Mouse (Mus musculus) E14TG2a.4 (cell line): Measurements from ENCODE around the gene Slc31a1.

ENCODE experiments used
- H3K27me3 ChIP-seq: 2 replicates; pipeline ENCODE4 v1.6.1; 2014; ENCODE audit warnings: low read length, control low read depth; ENCODE audit not compliant: insufficient read depth
- H3K36me3 ChIP-seq: 2 replicates; pipeline ENCODE4 v1.6.1; 2014; ENCODE audit warnings: low read length, control low read depth; ENCODE audit not compliant: insufficient read depth
- H3K4me1 ChIP-seq: replicated peaks from 2 replicates; pipeline ENCODE4 v1.6.1; 2014; ENCODE audit warnings: low read depth, low read length, control low read depth
- H3K4me3 ChIP-seq: replicated peaks from 2 replicates; pipeline ENCODE4 v1.5.1; 2014; ENCODE audit warnings: mild to moderate bottlenecking, low read length
- H3K9me3 ChIP-seq: 2 replicates; pipeline ENCODE4 v1.6.1; 2014; ENCODE audit warnings: low read length, control low read depth
- CTCF ChIP-seq: conservative IDR thresholded peaks from 2 replicates; pipeline ENCODE4 v1.5.1; 2014; ENCODE audit warnings: low read length
- NANOG ChIP-seq: IDR thresholded peaks from 2 replicates; pipeline ENCODE4 v1.6.1; 2014; ENCODE audit warnings: borderline replicate concordance, low read length, mixed read lengths
- POU5F1 ChIP-seq: IDR thresholded peaks from 2 replicates; pipeline ENCODE4 v1.6.1; 2014; ENCODE audit warnings: low read length, borderline replicate concordance

Gene Slc31a1

GRCm38 (mm10) chr4:62359256-62359775, 1.2 kb upstream of the Slc31a1 start:
- peaks cover 26% of the 10 kb centered on the region for H3K4me1 ChIP-seq
- no peaks in the 10 kb centered on the region for H3K27me3 ChIP-seq
- TF ChIP-seq CTCF = no peak

DNA sequence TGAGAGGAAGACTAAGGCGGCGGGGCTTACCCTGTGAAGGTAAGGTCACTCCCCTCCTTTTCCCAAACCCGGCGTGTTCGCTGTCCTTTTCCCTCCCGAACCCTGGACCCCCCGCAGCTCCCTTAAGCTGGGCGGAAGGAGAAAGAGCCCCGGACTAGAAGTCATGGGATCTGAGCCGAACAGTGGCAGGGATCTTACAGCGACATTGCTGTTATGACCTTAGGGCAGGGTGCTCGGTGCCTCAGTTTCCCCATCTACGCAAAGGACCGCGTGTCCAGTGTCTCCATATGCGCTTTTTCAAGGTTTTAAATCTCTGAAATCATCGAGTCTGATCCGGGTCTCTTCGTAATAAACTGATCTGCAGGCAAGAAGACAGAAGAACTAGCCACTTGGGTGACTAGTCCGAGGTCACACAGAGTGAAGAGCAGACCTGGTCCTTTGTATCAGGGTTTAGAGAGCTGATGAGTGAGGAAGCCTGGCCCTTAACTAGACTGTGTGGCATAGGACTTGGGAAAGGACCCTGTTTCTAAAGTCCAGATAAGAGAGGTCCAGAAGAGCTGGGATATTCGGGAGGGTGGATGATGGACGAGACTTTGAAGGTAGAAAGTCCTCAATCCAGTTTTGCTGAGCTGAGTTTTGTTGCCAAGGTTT, 403 bp downstream of the Slc31a1 start:
- Histone ChIP-seq H3K4me3 (peak overlapping the region; percentile 97), H3K4me1 (peaks cover 42% of the 10 kb centered on the region), H3K27me3 (no peaks in the 10 kb centered on the region), H3K9me3 (no peaks in the 10 kb centered on the region), H3K36me3 (0 out of 2 replicates have a peak, but pooled peaks cover 3% of the 10 kb centered on the region)
- no peak for TF ChIP-seq POU5F1
- TF ChIP-seq CTCF = no peak
- no peak for TF ChIP-seq NANOG

More at GRCm38 (mm10) chr4:62359256-62359775, 1.2 kb upstream of the Slc31a1 start:
- no peaks in the 10 kb centered on the region for H3K9me3 ChIP-seq
- 0 out of 2 replicates have a peak, but pooled peaks cover 2% of the 10 kb centered on the region for H3K36me3 ChIP-seq
- peak overlapping the region; percentile 97 for H3K4me3 ChIP-seq

- Histone ChIP-seq H3K4me3 (peak overlapping the region; percentile 97), H3K4me1 (peaks cover 49% of the 10 kb centered on the region), H3K9me3 (no peaks in the 10 kb centered on the region), H3K36me3 (0 out of 2 replicates have a peak, but pooled peaks cover 3% of the 10 kb centered on the region), H3K27me3 (no peaks in the 10 kb centered on the region)
- no peak for TF ChIP-seq NANOG
- no peak for TF ChIP-seq POU5F1
- TF ChIP-seq CTCF = no peak
Measured at GRCm38 (mm10) chr4:62361571-62361970, 1.0 kb downstream of the Slc31a1 start.

DNA sequence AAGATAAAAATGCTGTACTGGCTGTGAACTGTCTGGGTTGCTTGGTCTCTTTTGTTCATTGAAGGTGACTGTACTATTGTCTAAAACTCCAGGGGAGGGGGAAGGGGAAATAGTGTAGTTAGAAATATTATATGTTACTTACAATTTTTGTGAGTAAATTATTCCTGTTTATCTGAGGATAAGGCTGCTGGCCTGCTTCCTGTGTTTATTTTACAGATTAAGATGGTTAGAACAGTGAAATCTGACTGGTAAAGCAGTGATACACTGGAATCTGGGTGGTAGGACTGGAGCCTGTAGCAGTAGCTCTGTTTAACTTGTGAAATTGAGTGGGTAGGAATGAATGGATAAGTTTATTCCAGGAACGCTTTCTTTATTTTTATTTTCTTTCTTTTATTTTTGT, 1.5 kb downstream of the Slc31a1 start:
- Histone ChIP-seq H3K4me1 (peaks cover 53% of the 10 kb centered on the region), H3K9me3 (no peaks in the 10 kb centered on the region), H3K36me3 (0 out of 2 replicates have a peak, but pooled peaks cover 3% of the 10 kb centered on the region), H3K4me3 (peak overlapping the region; percentile 97), H3K27me3 (no peaks in the 10 kb centered on the region)
- TF ChIP-seq NANOG (no peak), CTCF (no peak), POU5F1 (no peak)

GRCm38 (mm10) chr4:62362437-62362836, 1.9 kb downstream of the Slc31a1 start:
- peaks cover 57% of the 10 kb centered on the region for H3K4me1 ChIP-seq
- H3K36me3 ChIP-seq = 0 out of 2 replicates have a peak, but pooled peaks cover 3% of the 10 kb centered on the region
- no peak for TF ChIP-seq POU5F1
- no peak overlapping the region for H3K4me3 ChIP-seq
- no peaks in the 10 kb centered on the region for H3K9me3 ChIP-seq
- H3K27me3 ChIP-seq = no peaks in the 10 kb centered on the region

- 0 out of 2 replicates have a peak, but pooled peaks cover 8% of the 10 kb centered on the region for H3K36me3 ChIP-seq
- no peaks in the 10 kb centered on the region for H3K9me3 ChIP-seq
- H3K27me3 ChIP-seq = no peaks in the 10 kb centered on the region
- no peak overlapping the region for H3K4me3 ChIP-seq
- TF ChIP-seq POU5F1 = no peak
- TF ChIP-seq NANOG = no peak
- no peak for TF ChIP-seq CTCF
- H3K4me1 ChIP-seq = peaks cover 61% of the 10 kb centered on the region
Measured at GRCm38 (mm10) chr4:62364299-62364698, 3.8 kb downstream of the Slc31a1 start.

- TF ChIP-seq NANOG (no peak), POU5F1 (no peak), CTCF (no peak)
Measured at GRCm38 (mm10) chr4:62366291-62366690, 5.8 kb downstream of the Slc31a1 start.

GRCm38 (mm10) chr4:62367586-62367985, 7.1 kb downstream of the Slc31a1 start:
- TF ChIP-seq NANOG = no peak
- TF ChIP-seq CTCF = no peak
- no peak for TF ChIP-seq POU5F1
- no peaks in the 10 kb centered on the region for H3K27me3 ChIP-seq
- no peak overlapping the region for H3K4me3 ChIP-seq
- peaks cover 51% of the 10 kb centered on the region for H3K4me1 ChIP-seq
- no peaks in the 10 kb centered on the region for H3K9me3 ChIP-seq
- 0 out of 2 replicates have a peak, but pooled peaks cover 8% of the 10 kb centered on the region for H3K36me3 ChIP-seq

More at GRCm38 (mm10) chr4:62366291-62366690, 5.8 kb downstream of the Slc31a1 start:
- no peaks in the 10 kb centered on the region for H3K27me3 ChIP-seq
- H3K9me3 ChIP-seq = no peaks in the 10 kb centered on the region
- H3K4me3 ChIP-seq = 0 out of 2 replicates have a peak overlapping the region, but pooled peaks have one; percentile 5
- H3K4me1 ChIP-seq = peaks cover 52% of the 10 kb centered on the region
- 0 out of 2 replicates have a peak, but pooled peaks cover 8% of the 10 kb centered on the region for H3K36me3 ChIP-seq
